Mouse (Mus musculus): ENCODE data around the gene Opa3. TPM values are rescaled to one million over a fixed set of nuclear protein-coding genes. Genes with fewer than 3 reads are reported as not detected.
"Not testable (repeated sequence)": the region's sequence is repeated elsewhere in the genome, so short reads cannot be mapped to it uniquely, and the experiment has no call there.

Gene Opa3
- polyA plus RNA-seq, 1 experiment from 2014 or later, result 41.8 TPM

GRCm38 (mm10) chr7:19271238-19272172, 43.4 kb downstream of the Opa3 start, which contains the start of gene Vasp:
TSS of gene Vasp (minus strand) at chr7:19271817.
- Histone ChIP-seq H3K4me3 (peak within 1 kb of the TSS; percentile 99), H3K9me3 (no peaks in the 10 kb centered on the region), H3K27ac (replicated peaks) (peak within 1 kb of the TSS; percentile 88), H3K4me2 (peak within 1 kb of the TSS; percentile 97), H3K9ac (peak within 1 kb of the TSS; percentile 93), H3K4me1 (replicated peaks) (peaks cover 24% of the 10 kb centered on the region), H3K27me3 (peaks cover 5% of the 10 kb centered on the region; the same call in 1 of the 2 replicates), H3K36me3 (no peaks in the 10 kb centered on the region)
- peak; percentile 72 for ATAC-seq (ENCODE audit: low FRiP score, low read depth)
- WGBS, result under 1% methylated on average over 60 of the region's 62 CpGs

GRCm38 (mm10) chr7:19272173-19272764, 44.1 kb downstream of the Opa3 start:
- peak overlapping the region; percentile 97 for H3K4me2 ChIP-seq
- no peaks in the 10 kb centered on the region for H3K9me3 ChIP-seq
- H3K36me3 ChIP-seq, result no peaks in the 10 kb centered on the region
- H3K27me3 ChIP-seq, result peaks cover 5% of the 10 kb centered on the region; the same call in 1 of the 2 replicates
- peak overlapping the region; percentile 88 for H3K27ac ChIP-seq (replicated peaks)
- under 1% methylated on average over 36 of the region's 36 CpGs for WGBS
- H3K4me3 ChIP-seq, result peak overlapping the region; percentile 99
- peaks cover 24% of the 10 kb centered on the region for H3K4me1 ChIP-seq (replicated peaks)
- peak; percentile 79 for ATAC-seq (ENCODE audit: low FRiP score, low read depth)
- peak overlapping the region; percentile 93 for H3K9ac ChIP-seq

GRCm38 (mm10) chr7:19276253-19276652, 48.1 kb downstream of the Opa3 start:
- Histone ChIP-seq H3K9ac (no peak overlapping the region), H3K4me3 (no peak overlapping the region), H3K36me3 (no peaks in the 10 kb centered on the region), H3K27me3 (peaks cover 43% of the 10 kb centered on the region), H3K4me1 (replicated peaks) (peaks cover 10% of the 10 kb centered on the region), H3K9me3 (no peaks in the 10 kb centered on the region), H3K27ac (replicated peaks) (no peak overlapping the region), H3K4me2 (no peak overlapping the region)
- WGBS, result 51% methylated on average over 4 of the region's 4 CpGs
- no peak for ATAC-seq (ENCODE audit: low FRiP score, low read depth)

GRCm38 (mm10) chr7:19279052-19279451, 50.9 kb downstream of the Opa3 start:
- peaks cover 46% of the 10 kb centered on the region for H3K27me3 ChIP-seq
- WGBS, result 4% methylated on average over 34 of the region's 34 CpGs
- H3K4me3 ChIP-seq, result peak overlapping the region; percentile 31
- H3K9me3 ChIP-seq, result no peaks in the 10 kb centered on the region
- peak overlapping the region; percentile 20; the same call in 1 of the 2 replicates for H3K9ac ChIP-seq
- no peak for ATAC-seq (ENCODE audit: low FRiP score, low read depth)
- peak overlapping the region; percentile 52 for H3K4me2 ChIP-seq
- no peaks in the 10 kb centered on the region for H3K36me3 ChIP-seq
- H3K27ac ChIP-seq (replicated peaks), result no peak overlapping the region
- peaks cover 17% of the 10 kb centered on the region for H3K4me1 ChIP-seq (replicated peaks)

- H3K9me3 ChIP-seq, result no peaks in the 10 kb centered on the region
- peak within 1 kb of the TSS; percentile 31 for H3K4me3 ChIP-seq
- H3K4me2 ChIP-seq, result peak within 1 kb of the TSS; percentile 52
- H3K27me3 ChIP-seq, result peaks cover 42% of the 10 kb centered on the region
- H3K27ac ChIP-seq (replicated peaks), result no peak within 1 kb of the TSS
- no peaks in the 10 kb centered on the region for H3K36me3 ChIP-seq
- WGBS, result under 1% methylated on average over 46 of the region's 46 CpGs
- peak within 1 kb of the TSS; percentile 20; the same call in 1 of the 2 replicates for H3K9ac ChIP-seq
- H3K4me1 ChIP-seq (replicated peaks), result peaks cover 23% of the 10 kb centered on the region
- ATAC-seq (ENCODE audit: low FRiP score, low read depth), result no peak
These were observed 51.5 kb downstream of the Opa3 start, which contains the start of gene Ppm1n for GRCm38 (mm10) chr7:19279581-19280114. TSS of gene Ppm1n (minus strand) at chr7:19280064.

GRCm38 (mm10) chr7:19281680-19282304, 53.7 kb downstream of the Opa3 start:
- H3K9me3 ChIP-seq; H3K36me3 ChIP-seq; ATAC-seq (ENCODE audit: low FRiP score, low read depth): not testable (repeated sequence)
- peaks cover 31% of the 10 kb centered on the region for H3K4me1 ChIP-seq (replicated peaks)
- peaks cover 42% of the 10 kb centered on the region for H3K27me3 ChIP-seq
- H3K4me2 ChIP-seq, result peak overlapping the region; percentile 85
- H3K9ac ChIP-seq, result peak overlapping the region; percentile 98; the same call in 1 of the 2 replicates
- peak overlapping the region; percentile 91 for H3K4me3 ChIP-seq
- 39% methylated on average over 6 of the region's 6 CpGs for WGBS
- 0 out of 2 replicates have a peak overlapping the region, but pooled peaks have one; percentile 93 for H3K27ac ChIP-seq (replicated peaks)

- Histone ChIP-seq H3K4me3 (peak within 1 kb of the TSS; percentile 91), H3K9ac (peak within 1 kb of the TSS; percentile 98), H3K4me1 (replicated peaks) (peaks cover 31% of the 10 kb centered on the region), H3K4me2 (peak within 1 kb of the TSS; percentile 85), H3K27me3 (peaks cover 41% of the 10 kb centered on the region), H3K36me3 (peaks cover 9% of the 10 kb centered on the region), H3K9me3 (no peaks in the 10 kb centered on the region), H3K27ac (replicated peaks) (peak within 1 kb of the TSS; percentile 93)
- peak; percentile 85 for ATAC-seq (ENCODE audit: low FRiP score, low read depth)
- WGBS, result under 1% methylated on average over 36 of the region's 37 CpGs
These were observed 54.3 kb downstream of the Opa3 start, which contains the start of gene Rtn2 for GRCm38 (mm10) chr7:19282385-19282784. TSS of gene Rtn2 (plus strand) at chr7:19282624.

GRCm38 (mm10) chr7:19282791-19283405, 54.8 kb downstream of the Opa3 start:
- under 1% methylated on average over 34 of the region's 35 CpGs for WGBS
- Histone ChIP-seq H3K4me1 (replicated peaks) (peaks cover 31% of the 10 kb centered on the region), H3K9me3 (no peaks in the 10 kb centered on the region), H3K9ac (peak overlapping the region; percentile 98), H3K4me3 (peak overlapping the region; percentile 91), H3K36me3 (peaks cover 13% of the 10 kb centered on the region), H3K27me3 (peaks cover 35% of the 10 kb centered on the region), H3K27ac (replicated peaks) (peak overlapping the region; percentile 93), H3K4me2 (peak overlapping the region; percentile 85)
- peak; percentile 81 for ATAC-seq (ENCODE audit: low FRiP score, low read depth)

GRCm38 (mm10) chr7:19283406-19283804, 55.3 kb downstream of the Opa3 start:
- Histone ChIP-seq H3K27ac (replicated peaks) (peak overlapping the region; percentile 93), H3K4me3 (peak overlapping the region; percentile 91), H3K4me2 (peak overlapping the region; percentile 85), H3K4me1 (replicated peaks) (peaks cover 31% of the 10 kb centered on the region), H3K9ac (peak overlapping the region; percentile 98), H3K9me3 (no peaks in the 10 kb centered on the region), H3K36me3 (peaks cover 15% of the 10 kb centered on the region), H3K27me3 (peaks cover 30% of the 10 kb centered on the region)
- 20% methylated on average over 14 of the region's 14 CpGs for WGBS
- peak; percentile 20; the same call in 1 of the 2 replicates for ATAC-seq (ENCODE audit: low FRiP score, low read depth)

GRCm38 (mm10) chr7:19284763-19285162, 56.6 kb downstream of the Opa3 start:
- WGBS, result 30% methylated on average over 4 of the region's 4 CpGs
- Histone ChIP-seq H3K4me2 (peak overlapping the region; percentile 85), H3K4me1 (replicated peaks) (peaks cover 22% of the 10 kb centered on the region), H3K4me3 (no peak overlapping the region), H3K9ac (no peak overlapping the region), H3K27me3 (peaks cover 17% of the 10 kb centered on the region), H3K9me3 (no peaks in the 10 kb centered on the region), H3K36me3 (peaks cover 26% of the 10 kb centered on the region), H3K27ac (replicated peaks) (no peak overlapping the region)
- no peak for ATAC-seq (ENCODE audit: low FRiP score, low read depth)

Measured in hindbrain, embryonic 15.5 days (tissue).